Mouse (Mus musculus): ENCODE data around the gene Alk. TPM values are rescaled to one million over a fixed set of nuclear protein-coding genes. Genes with fewer than 3 reads are reported as not detected.

Alk gene
- polyA plus RNA-seq, 1 experiment from 2014 or later: 0.17 TPM

- no peak for TF ChIP-seq CTCF (IDR thresholded peaks at IDR 0.05; ENCODE audit: low read depth)
- Histone ChIP-seq H3K4me1 (replicated peaks; ENCODE audit: control insufficient read depth, insufficient read depth, low read length) (0 out of 2 replicates have a peak, but pooled peaks cover 3% of the 10 kb centered on the region), H3K9ac (ENCODE audit: low read depth, low read length) (no peak overlapping the region), H3K4me3 (ENCODE audit: low read depth, low read length) (no peak overlapping the region), H3K9me3 (ENCODE audit: control insufficient read depth) (no peaks in the 10 kb centered on the region), H3K27me3 (replicated peaks; ENCODE audit: control insufficient read depth, insufficient read depth, low read length) (peaks cover 13% of the 10 kb centered on the region), H3K36me3 (ENCODE audit: control insufficient read depth, insufficient read depth) (no peaks in the 10 kb centered on the region), H3K27ac (ENCODE audit: low read depth, low read length) (no peak overlapping the region), H3K4me2 (replicated peaks; ENCODE audit: low read depth) (no peak overlapping the region)
- ATAC-seq: no peak
- 92% methylated on average over 12 of the region's 12 CpGs for WGBS
Observed at GRCm38 (mm10) chr17:71868828-71869227, 735.6 kb downstream of the Alk start.

- Histone ChIP-seq H3K4me2 (replicated peaks; ENCODE audit: low read depth) (no peak overlapping the region), H3K9ac (ENCODE audit: low read depth, low read length) (no peak overlapping the region), H3K27me3 (replicated peaks; ENCODE audit: control insufficient read depth, insufficient read depth, low read length) (peaks cover 13% of the 10 kb centered on the region), H3K36me3 (ENCODE audit: control insufficient read depth, insufficient read depth) (no peaks in the 10 kb centered on the region), H3K9me3 (ENCODE audit: control insufficient read depth) (no peaks in the 10 kb centered on the region), H3K27ac (ENCODE audit: low read depth, low read length) (no peak overlapping the region), H3K4me3 (ENCODE audit: low read depth, low read length) (no peak overlapping the region), H3K4me1 (replicated peaks; ENCODE audit: control insufficient read depth, insufficient read depth, low read length) (0 out of 2 replicates have a peak, but pooled peaks cover 3% of the 10 kb centered on the region)
- TF ChIP-seq CTCF (IDR thresholded peaks at IDR 0.05; ENCODE audit: low read depth): no peak
- ATAC-seq: no peak
- WGBS: 82% methylated on average over 2 of the region's 2 CpGs
Observed at GRCm38 (mm10) chr17:71867892-71868291, 736.5 kb downstream of the Alk start.

GRCm38 (mm10) chr17:71865437-71865836 lies 739.0 kb downstream of the Alk start:
- H3K9me3 ChIP-seq (ENCODE audit: control insufficient read depth): no peaks in the 10 kb centered on the region
- WGBS: 70% methylated on average over 5 of the region's 5 CpGs

GRCm38 (mm10) chr17:71864039-71864438 lies 740.4 kb downstream of the Alk start:
- TF ChIP-seq CTCF (IDR thresholded peaks at IDR 0.05; ENCODE audit: low read depth): no peak
- Histone ChIP-seq H3K27me3 (replicated peaks; ENCODE audit: control insufficient read depth, insufficient read depth, low read length) (peaks cover 4% of the 10 kb centered on the region; the same call in 1 of the 2 replicates), H3K27ac (ENCODE audit: low read depth, low read length) (no peak overlapping the region), H3K4me3 (ENCODE audit: low read depth, low read length) (no peak overlapping the region), H3K36me3 (ENCODE audit: control insufficient read depth, insufficient read depth) (no peaks in the 10 kb centered on the region), H3K4me1 (replicated peaks; ENCODE audit: control insufficient read depth, insufficient read depth, low read length) (no peaks in the 10 kb centered on the region), H3K9me3 (ENCODE audit: control insufficient read depth) (no peaks in the 10 kb centered on the region), H3K4me2 (replicated peaks; ENCODE audit: low read depth) (no peak overlapping the region), H3K9ac (ENCODE audit: low read depth, low read length) (no peak overlapping the region)
- no peak for ATAC-seq
- 83% methylated on average over 8 of the region's 8 CpGs for WGBS

More at GRCm38 (mm10) chr17:71865437-71865836, 739.0 kb downstream of the Alk start:
- Histone ChIP-seq H3K36me3 (ENCODE audit: control insufficient read depth, insufficient read depth) (no peaks in the 10 kb centered on the region), H3K4me3 (ENCODE audit: low read depth, low read length) (no peak overlapping the region), H3K9ac (ENCODE audit: low read depth, low read length) (no peak overlapping the region), H3K27me3 (replicated peaks; ENCODE audit: control insufficient read depth, insufficient read depth, low read length) (peaks cover 13% of the 10 kb centered on the region), H3K4me2 (replicated peaks; ENCODE audit: low read depth) (no peak overlapping the region), H3K27ac (ENCODE audit: low read depth, low read length) (no peak overlapping the region), H3K4me1 (replicated peaks; ENCODE audit: control insufficient read depth, insufficient read depth, low read length) (0 out of 2 replicates have a peak, but pooled peaks cover 3% of the 10 kb centered on the region)
- no peak for ATAC-seq
- no peak for TF ChIP-seq CTCF (IDR thresholded peaks at IDR 0.05; ENCODE audit: low read depth)

- H3K4me1 ChIP-seq (replicated peaks; ENCODE audit: control insufficient read depth, insufficient read depth, low read length): no peaks in the 10 kb centered on the region
- no peak overlapping the region for H3K4me2 ChIP-seq (replicated peaks; ENCODE audit: low read depth)
- no peak overlapping the region for H3K9ac ChIP-seq (ENCODE audit: low read depth, low read length)
- H3K36me3 ChIP-seq (ENCODE audit: control insufficient read depth, insufficient read depth): no peaks in the 10 kb centered on the region
- H3K9me3 ChIP-seq (ENCODE audit: control insufficient read depth): no peaks in the 10 kb centered on the region
- no peaks in the 10 kb centered on the region for H3K27me3 ChIP-seq (replicated peaks; ENCODE audit: control insufficient read depth, insufficient read depth, low read length)
- 82% methylated on average over 4 of the region's 4 CpGs for WGBS
- no peak for ATAC-seq
- TF ChIP-seq CTCF (IDR thresholded peaks at IDR 0.05; ENCODE audit: low read depth): no peak
- H3K4me3 ChIP-seq (ENCODE audit: low read depth, low read length): no peak overlapping the region
- no peak overlapping the region for H3K27ac ChIP-seq (ENCODE audit: low read depth, low read length)
Observed at GRCm38 (mm10) chr17:71862895-71863294, 741.5 kb downstream of the Alk start.

- Histone ChIP-seq H3K36me3 (ENCODE audit: control insufficient read depth, insufficient read depth) (no peaks in the 10 kb centered on the region), H3K4me1 (replicated peaks; ENCODE audit: control insufficient read depth, insufficient read depth, low read length) (no peaks in the 10 kb centered on the region), H3K9ac (ENCODE audit: low read depth, low read length) (no peak overlapping the region), H3K27me3 (replicated peaks; ENCODE audit: control insufficient read depth, insufficient read depth, low read length) (no peaks in the 10 kb centered on the region), H3K4me3 (ENCODE audit: low read depth, low read length) (no peak overlapping the region), H3K27ac (ENCODE audit: low read depth, low read length) (no peak overlapping the region), H3K9me3 (ENCODE audit: control insufficient read depth) (no peaks in the 10 kb centered on the region), H3K4me2 (replicated peaks; ENCODE audit: low read depth) (no peak overlapping the region)
- 86% methylated on average over 3 of the region's 3 CpGs for WGBS
- ATAC-seq: no peak
- no peak for TF ChIP-seq CTCF (IDR thresholded peaks at IDR 0.05; ENCODE audit: low read depth)
Observed at GRCm38 (mm10) chr17:71862184-71862583, 742.2 kb downstream of the Alk start.

GRCm38 (mm10) chr17:71831960-71832359 lies 772.5 kb downstream of the Alk start:
- Histone ChIP-seq H3K9me3 (ENCODE audit: control insufficient read depth) (no peaks in the 10 kb centered on the region), H3K4me3 (ENCODE audit: low read depth, low read length) (no peak overlapping the region), H3K4me1 (replicated peaks; ENCODE audit: control insufficient read depth, insufficient read depth, low read length) (no peaks in the 10 kb centered on the region), H3K36me3 (ENCODE audit: control insufficient read depth, insufficient read depth) (no peaks in the 10 kb centered on the region), H3K9ac (ENCODE audit: low read depth, low read length) (no peak overlapping the region), H3K27me3 (replicated peaks; ENCODE audit: control insufficient read depth, insufficient read depth, low read length) (no peaks in the 10 kb centered on the region), H3K27ac (ENCODE audit: low read depth, low read length) (no peak overlapping the region), H3K4me2 (replicated peaks; ENCODE audit: low read depth) (no peak overlapping the region)
- 78% methylated on average over 3 of the region's 3 CpGs for WGBS
- ATAC-seq: no peak
- TF ChIP-seq CTCF (IDR thresholded peaks at IDR 0.05; ENCODE audit: low read depth): peak; percentile 59

Data from intestine, postnatal 0 days (tissue).